Mouse (Mus musculus): Measurements from ENCODE around the gene Letm1.

The Letm1 gene

DNA sequence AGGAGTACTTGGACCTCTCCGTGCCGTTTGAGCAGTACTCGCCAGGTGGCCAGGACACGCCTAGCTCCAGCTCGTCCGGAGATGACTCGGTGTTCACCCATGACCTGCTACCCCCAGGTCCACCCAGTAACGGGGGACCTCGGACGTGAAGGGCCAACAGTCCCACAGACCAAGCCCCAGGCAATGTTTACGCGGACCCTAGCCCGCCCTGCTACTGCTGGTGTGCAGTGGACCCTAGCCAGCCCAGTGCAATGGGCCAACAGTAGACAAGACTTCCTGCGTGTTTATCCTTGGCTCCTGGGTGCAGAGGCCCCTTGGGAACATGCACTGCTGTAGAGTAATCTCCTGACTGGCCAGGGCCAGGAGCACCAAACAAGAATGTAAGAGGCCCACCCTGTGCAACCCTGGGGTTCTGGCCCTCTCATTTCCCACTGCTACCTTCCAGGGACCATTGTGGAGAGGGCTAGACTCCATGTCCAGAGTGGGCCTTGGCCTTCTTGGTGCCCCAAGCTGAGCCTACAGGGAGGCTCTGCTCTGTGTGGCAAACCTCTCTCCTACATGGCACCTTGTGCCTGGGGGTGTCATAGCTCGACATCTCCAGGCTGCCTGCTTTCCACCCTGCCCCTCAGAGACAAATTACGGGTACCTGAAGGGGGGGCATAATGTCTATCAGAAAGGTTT, 47.1 kb downstream of the Letm1 start:
- 85% methylated on average over 16 of the region's 16 CpGs for WGBS

DNA sequence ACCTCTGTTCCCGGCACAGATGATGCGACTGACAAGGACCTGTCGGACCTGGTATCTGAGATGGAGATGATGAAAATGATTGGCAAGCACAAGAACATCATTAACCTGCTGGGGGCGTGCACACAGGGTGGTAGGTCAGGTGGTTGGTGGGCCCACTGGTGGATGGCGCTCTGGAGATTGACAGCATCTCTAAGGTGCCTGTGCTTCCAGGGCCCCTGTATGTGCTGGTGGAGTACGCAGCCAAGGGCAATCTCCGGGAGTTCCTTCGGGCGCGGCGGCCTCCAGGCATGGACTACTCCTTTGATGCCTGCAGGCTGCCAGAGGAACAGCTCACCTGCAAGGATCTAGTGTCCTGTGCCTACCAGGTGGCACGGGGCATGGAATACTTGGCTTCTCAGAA, 48.8 kb downstream of the Letm1 start:
- 94% methylated on average over 12 of the region's 12 CpGs for WGBS

- WGBS: 61% methylated on average over 21 of the region's 21 CpGs
These were observed 51.6 kb downstream of the Letm1 start for GRCm38 (mm10) chr5:33731051-33731450.

DNA sequence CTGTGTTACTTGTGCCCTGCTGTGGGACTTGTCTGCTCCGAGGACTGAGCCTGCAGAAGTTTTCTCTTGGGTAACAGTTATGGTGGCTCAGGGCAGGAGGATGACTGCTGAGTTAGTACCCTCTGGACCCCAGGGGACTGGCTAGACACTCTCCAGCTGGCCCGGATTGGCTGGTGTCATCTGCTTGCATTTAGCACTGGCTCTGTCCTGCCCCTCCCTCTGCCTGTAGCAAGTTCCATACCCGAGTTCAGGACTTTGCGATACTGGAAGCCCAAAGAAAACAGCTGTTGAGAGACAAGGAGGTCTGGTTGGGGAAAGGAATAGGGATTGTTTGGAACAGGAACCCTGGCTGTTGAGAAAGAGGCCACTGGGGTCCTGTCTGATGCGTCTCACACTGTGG, 52.1 kb downstream of the Letm1 start:
- WGBS: 74% methylated on average over 5 of the region's 5 CpGs

DNA sequence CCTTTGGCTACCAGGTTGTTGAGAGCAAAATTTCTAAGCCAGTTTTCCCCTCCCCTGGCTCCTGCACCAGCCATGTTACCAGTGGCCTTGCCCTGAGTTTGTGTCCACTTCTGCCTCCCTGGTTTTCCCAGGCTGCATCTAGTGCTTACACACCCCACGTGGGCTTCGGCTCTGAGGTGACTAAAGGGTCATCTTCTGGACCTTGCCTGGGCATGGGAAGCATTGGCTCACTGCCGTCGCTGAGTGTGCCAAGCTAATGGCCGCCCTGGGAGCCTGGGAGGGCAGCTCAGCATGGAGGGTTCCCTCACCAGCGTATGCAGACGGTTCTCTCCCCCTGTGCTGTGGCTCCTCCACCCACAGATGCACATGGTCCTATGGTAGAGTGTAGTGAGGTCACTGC, 53.8 kb downstream of the Letm1 start:
- WGBS: 76% methylated on average over 7 of the region's 7 CpGs

DNA sequence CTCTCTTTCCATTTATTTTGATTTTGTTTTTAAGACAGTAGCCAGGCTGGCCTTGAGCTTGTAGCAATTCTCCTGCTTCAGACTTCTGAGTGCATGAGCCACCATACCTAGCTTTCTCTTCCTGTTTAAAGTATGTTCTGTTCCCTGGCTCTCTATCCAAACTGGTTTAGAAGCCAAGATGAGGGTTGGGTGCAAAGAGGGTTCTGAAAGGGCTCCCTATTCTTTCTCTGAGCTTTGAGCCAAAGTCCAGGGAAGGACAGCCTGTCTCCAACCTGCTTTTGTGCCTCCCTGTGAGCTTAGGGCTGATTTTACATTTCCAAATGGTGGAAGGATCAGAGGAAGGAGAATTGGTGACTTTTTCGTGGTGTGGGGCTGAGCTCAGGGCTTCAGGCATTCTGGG, 55.7 kb downstream of the Letm1 start:
- WGBS: 74% methylated on average over 1 of the region's 1 CpGs

DNA sequence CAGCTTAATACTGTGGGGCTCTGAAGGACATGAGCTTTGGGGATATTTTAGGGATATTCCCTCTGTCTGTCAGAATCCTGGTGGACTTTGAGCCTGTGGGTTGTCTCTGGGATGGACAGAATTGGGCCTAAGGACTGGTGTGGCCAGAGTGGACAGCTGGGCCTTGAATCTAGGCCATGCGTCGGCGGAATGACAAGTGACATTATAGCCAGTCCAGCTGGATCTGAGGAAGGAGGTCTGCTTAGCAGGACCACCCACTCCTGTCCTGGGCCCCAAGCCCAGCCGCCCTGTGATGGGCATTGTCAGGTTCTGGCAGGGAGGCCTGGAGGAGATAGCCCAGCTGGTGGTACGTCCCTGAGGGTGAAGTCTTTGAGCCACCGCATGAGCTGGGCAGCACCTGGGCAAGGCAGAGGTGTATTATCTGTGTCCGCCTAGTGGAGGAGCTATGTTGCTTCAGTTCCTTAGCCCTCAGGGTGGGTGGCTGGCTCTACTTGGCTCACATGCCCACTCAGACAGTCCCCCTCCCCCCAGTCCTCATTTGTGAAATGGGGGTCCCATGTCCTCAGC, 56.5 kb downstream of the Letm1 start:
- WGBS: 74% methylated on average over 7 of the region's 7 CpGs

DNA sequence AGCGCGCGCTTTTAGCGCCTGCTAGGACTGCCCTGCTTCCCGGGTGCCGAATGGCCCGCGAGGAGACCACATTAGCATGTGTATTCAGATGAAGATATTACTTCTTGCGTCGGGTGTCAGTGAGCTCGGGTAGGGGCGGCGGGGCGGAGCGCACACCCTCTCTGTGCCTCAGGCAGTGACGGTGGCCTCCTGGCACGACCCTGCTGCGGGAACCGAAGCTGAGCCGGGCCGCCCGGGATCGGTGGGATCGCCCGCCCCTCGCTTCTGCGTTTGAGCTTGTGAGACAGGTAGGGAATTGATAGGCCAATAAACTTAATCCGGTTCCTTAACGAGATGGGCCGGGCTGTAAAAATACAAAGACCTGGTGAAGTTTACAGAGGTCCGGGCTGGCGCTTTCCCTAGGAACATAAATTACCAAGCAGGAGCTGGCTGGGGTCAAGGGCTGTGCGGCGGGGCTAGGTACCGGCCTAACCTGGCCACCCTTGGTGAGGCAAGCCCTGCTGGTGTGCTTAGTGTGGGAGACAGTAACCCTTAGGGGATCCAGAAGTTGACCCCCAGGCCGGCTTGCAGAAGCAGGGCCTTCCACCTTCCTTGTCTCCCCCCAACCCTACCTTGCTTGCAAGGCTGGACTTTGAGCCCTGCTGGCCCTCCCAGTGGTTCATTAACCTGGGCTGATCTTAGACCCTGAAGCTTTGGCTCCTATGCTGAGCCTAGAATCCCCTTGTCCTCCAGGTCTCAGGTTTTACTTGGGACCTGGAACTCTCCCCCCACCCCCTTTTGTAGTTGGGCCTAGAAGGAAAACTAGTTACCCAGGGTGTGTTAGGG, 58.8 kb downstream of the Letm1 start:
- 27% methylated on average over 36 of the region's 36 CpGs for WGBS

GRCm38 (mm10) chr5:33723019-33723640, 59.5 kb downstream of the Letm1 start:
- WGBS: 1% methylated on average over 61 of the region's 61 CpGs

DNA sequence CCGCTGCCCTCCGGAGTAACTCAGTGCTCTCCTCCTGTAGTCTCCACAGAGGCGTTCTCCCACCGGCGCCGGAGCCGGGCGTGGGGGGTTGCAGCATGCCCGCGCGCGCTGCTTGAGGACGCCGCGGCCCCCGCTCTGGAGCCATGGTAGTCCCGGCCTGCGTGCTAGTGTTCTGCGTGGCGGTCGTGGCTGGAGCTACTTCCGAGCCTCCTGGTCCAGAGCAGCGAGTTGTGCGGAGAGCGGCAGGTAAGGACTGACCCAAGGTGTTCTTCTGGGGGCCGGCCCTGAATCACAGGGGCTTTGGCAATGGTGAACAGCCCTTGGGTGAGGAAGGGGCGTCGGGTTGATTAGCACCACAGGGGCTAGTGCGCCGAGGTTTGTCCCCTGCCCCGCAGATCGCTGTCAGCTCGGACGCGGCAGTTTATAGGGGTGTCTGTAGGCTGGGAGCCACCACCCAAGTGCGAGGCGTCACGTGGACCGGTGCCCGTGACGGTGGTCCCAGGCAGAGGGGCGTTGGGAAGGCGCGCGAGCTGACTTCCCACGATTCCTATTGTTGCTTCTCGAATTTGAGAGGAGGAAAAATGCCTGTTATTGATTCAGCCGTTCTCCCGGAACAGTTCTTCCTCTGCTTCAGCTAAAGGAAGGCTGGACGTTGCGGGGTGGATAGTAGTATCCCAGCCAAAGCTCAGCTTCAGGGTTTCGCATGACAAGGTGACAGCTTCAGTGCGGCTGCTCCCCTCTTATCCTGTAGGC, 60.2 kb downstream of the Letm1 start:
- under 1% methylated on average over 53 of the region's 53 CpGs for WGBS

- WGBS: 3% methylated on average over 71 of the region's 73 CpGs
These were observed 60.9 kb downstream of the Letm1 start, which contains the start of gene Fgfr3 for GRCm38 (mm10) chr5:33721541-33722265. Fgfr3 (plus strand) TSS chr5:33721674.

DNA sequence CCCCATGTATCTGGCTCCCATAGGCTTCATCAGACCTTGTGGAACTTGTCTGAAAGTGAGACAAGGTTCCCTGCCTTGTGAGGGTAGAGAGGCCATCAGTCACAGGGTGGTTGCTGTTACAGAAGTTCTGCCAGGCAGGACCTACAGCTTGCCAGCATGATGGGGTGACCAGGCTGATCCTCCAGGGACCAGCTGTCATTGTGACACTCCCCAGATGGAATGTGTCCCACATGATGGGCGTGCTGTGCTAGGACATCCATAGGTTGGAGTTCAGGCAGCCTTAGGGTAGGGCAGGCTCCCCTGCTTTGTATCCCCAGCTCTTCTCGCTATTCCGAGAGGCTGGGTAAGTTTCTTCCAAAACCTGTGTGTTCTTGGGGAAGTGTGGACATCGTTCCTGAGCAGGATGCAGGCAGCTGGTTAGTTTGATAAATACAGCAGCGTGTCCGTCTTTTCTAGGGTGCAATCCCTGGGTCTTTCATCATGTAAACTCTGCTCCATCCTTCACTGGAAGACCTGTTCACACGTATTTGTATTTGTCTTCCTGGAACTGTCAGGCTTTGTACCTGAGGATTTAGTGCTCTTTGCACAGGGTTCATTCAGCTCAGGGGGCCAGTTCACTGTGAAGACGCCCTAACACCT, 61.6 kb downstream of the Letm1 start:
- WGBS: 46% methylated on average over 8 of the region's 8 CpGs

DNA sequence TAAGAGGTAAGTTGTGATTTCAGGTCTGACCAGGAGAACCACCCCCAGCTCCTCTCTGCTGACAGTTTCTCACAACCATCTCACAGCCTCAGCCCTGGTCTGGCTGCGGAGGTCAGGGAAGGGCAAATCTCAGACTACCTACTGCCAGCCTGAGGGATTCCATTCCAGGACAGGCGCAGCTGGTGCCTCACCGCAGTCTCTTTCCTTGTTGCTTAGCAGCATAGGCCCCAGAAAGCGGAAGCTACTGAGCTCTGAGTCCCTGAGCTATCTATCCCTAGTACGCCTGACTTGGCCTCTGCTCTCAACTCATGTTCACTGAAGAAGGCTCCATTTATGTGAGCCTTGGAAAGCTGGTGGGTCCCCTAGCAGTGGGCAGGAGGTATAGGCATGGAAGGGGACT, 64.2 kb downstream of the Letm1 start:
- 92% methylated on average over 5 of the region's 5 CpGs for WGBS

- 84% methylated on average over 6 of the region's 6 CpGs for WGBS
These were observed 66.2 kb downstream of the Letm1 start for GRCm38 (mm10) chr5:33716467-33716866.

- WGBS: 82% methylated on average over 2 of the region's 2 CpGs
These were observed 67.4 kb downstream of the Letm1 start for GRCm38 (mm10) chr5:33715182-33715581.

DNA sequence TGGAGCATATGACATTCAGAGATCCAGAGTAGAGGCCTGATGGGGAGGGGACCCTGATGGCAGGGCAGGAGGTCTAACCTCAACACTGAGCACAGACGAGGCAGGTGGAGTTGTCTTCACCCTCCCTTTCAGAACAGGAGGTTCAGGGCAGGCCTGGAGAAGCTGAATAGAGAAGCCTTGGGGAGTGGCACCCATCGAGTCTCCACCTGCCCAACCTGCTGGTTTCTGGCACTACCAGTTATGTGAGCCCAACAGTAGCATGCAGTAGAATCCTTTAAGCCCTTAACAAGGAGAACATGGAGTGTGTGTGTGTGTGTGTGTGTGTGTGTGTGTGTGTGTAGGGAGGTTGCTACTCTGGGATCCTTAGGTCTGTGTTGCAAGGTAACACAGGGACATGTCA, 70.1 kb downstream of the Letm1 start:
- 95% methylated on average over 2 of the region's 2 CpGs for WGBS

DNA sequence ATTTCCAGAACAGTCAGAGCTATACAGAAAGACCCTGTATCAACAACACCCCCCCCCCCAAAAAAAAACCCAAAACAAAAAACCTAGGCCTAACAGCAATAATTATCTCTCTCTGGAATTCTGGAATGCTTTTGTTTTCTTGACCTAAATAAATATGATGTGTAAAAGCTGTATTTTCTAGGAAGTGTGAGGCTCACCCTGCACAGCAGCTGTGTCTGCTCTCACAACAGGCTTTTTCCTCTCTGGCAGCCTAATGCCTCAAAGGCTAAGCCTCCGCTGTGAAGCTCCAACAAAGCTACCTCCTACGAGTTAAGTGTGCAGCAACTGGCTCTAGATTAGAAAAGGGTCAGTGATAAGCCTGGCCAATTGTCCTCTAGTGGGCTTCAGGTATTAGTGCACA, 73.6 kb downstream of the Letm1 start:
- 39% methylated on average over 2 of the region's 2 CpGs for WGBS

GRCm38 (mm10) chr5:33707163-33707562, 75.5 kb downstream of the Letm1 start:
- WGBS: 76% methylated on average over 4 of the region's 4 CpGs

DNA sequence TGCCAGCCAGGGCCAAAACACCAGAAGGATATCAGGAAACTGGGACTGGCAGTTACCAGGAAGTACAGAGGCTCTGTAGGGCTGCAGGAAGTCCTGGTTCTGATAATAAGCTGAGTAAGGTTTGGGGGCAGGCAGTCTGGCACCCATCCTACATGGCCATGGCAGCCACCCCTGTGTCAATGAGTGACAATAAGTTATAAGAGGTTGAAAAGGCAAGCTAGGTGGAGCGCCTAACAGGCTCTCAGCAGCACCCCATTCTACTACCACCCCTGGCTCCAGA, 76.3 kb downstream of the Letm1 start:
- 90% methylated on average over 1 of the region's 1 CpGs for WGBS

GRCm38 (mm10) chr5:33705612-33706349, 76.8 kb downstream of the Letm1 start:
- 69% methylated on average over 9 of the region's 9 CpGs for WGBS

Data from cerebral cortex, adult 2 months (tissue).